Mouse (Mus musculus): ENCODE results near the gene Nme8. TPM values are rescaled to one million over a fixed set of nuclear protein-coding genes. Genes with fewer than 3 reads are reported as not detected.
A peak's percentile ranks its signal among the peaks of the same experiment; 100 is the strongest.

Gene Nme8
- total RNA-seq, 1 experiment = not detected

DNA sequence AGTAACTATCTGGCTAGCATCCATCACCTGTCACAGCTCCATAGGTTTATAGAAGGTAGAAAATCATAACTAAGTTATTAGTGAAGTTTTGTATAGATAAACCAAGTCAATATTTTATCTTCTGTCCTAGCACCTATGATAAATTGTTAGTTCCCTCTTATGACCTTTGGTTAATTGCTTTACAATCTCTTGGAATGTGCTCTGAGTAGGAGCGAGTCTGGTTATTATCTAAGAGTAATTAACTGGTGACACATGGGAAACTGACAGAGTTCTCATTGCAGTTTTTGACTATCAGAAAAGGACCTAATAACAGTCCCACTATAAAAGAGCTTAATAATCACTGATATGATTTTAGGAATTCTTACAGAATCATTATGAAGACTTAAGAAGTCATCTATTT, 54.1 kb downstream of the Nme8 start:
- Histone ChIP-seq H3K9ac (ENCODE audit: insufficient read depth, low read depth, low read length, poor library complexity, severe bottlenecking) (no peak overlapping the region), H3K4me1 (ENCODE audit: control insufficient read depth in 2 of 2, insufficient read depth in 2 of 2, low read length in 2 of 2, poor library complexity in 1 of 2) (no peaks in the 10 kb centered on the region), H3K9me3 (ENCODE audit: control insufficient read depth, insufficient read depth, low read depth, low read length) (no peaks in the 10 kb centered on the region), H3K27ac (ENCODE audit: insufficient read depth, low read depth, low read length, poor library complexity, severe bottlenecking) (no peak overlapping the region), H3K36me3 (ENCODE audit: control insufficient read depth, insufficient read depth, low read length, poor library complexity, severe bottlenecking) (no peaks in the 10 kb centered on the region), H3K4me3 (ENCODE audit: insufficient read depth in 1 of 2, low read depth in 1 of 2, low read length in 2 of 2, poor library complexity in 1 of 2, severe bottlenecking in 1 of 2) (no peak overlapping the region)
- in situ Hi-C loops (cut with MboI; ENCODE audit: low sequenced_read_pairs in 2 of 2, unreplicated experiment in 2 of 2) = loop anchor here (25.0 kb wide), 1 partner anchor 281 kb away; no protein-coding TSS in a partner anchor
- DNase-seq (ENCODE audit: low read depth, low spot score) = no peak
- TF ChIP-seq ZNF384 (IDR thresholded peaks at IDR 0.05; ENCODE audit: low read depth, low read length) (no peak), ZC3H11A (IDR thresholded peaks at IDR 0.05; ENCODE audit: borderline replicate concordance, low read depth, low read length) (no peak), CHD2 (IDR thresholded peaks at IDR 0.05; ENCODE audit: low read depth, low read length) (no peak), MAFK (IDR thresholded peaks at IDR 0.05; ENCODE audit: insufficient read depth, low read depth, low read length) (no peak), HCFC1 (IDR thresholded peaks at IDR 0.05; ENCODE audit: borderline replicate concordance, insufficient read depth, low read length) (no peak)

DNA sequence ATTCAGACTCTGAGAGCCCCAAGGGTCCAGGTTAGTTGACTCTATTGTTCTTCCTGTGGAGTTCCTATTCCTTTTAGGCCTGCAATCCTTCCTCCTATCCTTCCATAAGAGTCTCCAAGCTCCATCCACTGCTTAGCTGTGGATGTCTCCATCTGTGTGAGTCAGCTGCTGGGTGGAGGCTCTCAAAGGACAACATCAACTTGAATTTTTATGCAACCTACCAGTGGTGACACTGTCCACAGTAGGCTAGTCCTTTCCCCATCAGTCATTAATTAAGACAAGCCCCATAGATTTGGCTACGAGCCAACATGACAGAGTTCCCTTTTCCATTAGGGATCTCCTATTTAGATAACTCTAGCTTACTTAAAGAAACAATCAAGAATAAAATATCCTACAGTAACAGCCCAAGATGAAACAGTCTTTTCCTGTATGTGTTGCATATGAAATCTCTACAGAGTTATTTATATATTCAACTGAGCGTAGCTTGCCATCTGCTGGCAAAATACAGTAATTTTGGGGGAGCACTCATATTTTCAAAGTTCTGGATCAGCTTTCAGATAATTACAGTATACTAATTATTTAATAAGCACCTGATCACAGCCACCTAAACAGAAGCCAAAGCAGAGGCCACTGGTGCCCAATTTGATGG, 57.3 kb downstream of the Nme8 start:
- H3K4me1 ChIP-seq (ENCODE audit: control insufficient read depth in 2 of 2, insufficient read depth in 2 of 2, low read length in 2 of 2, poor library complexity in 1 of 2) = no peaks in the 10 kb centered on the region
- no peaks in the 10 kb centered on the region for H3K36me3 ChIP-seq (ENCODE audit: control insufficient read depth, insufficient read depth, low read length, poor library complexity, severe bottlenecking)
- H3K27ac ChIP-seq (ENCODE audit: insufficient read depth, low read depth, low read length, poor library complexity, severe bottlenecking) = no peak overlapping the region
- H3K9me3 ChIP-seq (ENCODE audit: control insufficient read depth, insufficient read depth, low read depth, low read length) = no peaks in the 10 kb centered on the region
- no peak overlapping the region for H3K9ac ChIP-seq (ENCODE audit: insufficient read depth, low read depth, low read length, poor library complexity, severe bottlenecking)
- in situ Hi-C loops (cut with MboI; ENCODE audit: low sequenced_read_pairs in 2 of 2, unreplicated experiment in 2 of 2) = loop anchor here (25.0 kb wide), 1 partner anchor 278 kb away; no protein-coding TSS in a partner anchor
- TF ChIP-seq CHD2 (IDR thresholded peaks at IDR 0.05; ENCODE audit: low read depth, low read length) (no peak), ZC3H11A (IDR thresholded peaks at IDR 0.05; ENCODE audit: borderline replicate concordance, low read depth, low read length) (0 out of 2 replicates have a peak, but pooled peaks have one; percentile 33), HCFC1 (IDR thresholded peaks at IDR 0.05; ENCODE audit: borderline replicate concordance, insufficient read depth, low read length) (no peak)
- no peak overlapping the region for H3K4me3 ChIP-seq (ENCODE audit: insufficient read depth in 1 of 2, low read depth in 1 of 2, low read length in 2 of 2, poor library complexity in 1 of 2, severe bottlenecking in 1 of 2)
- DNase-seq (ENCODE audit: low read depth, low spot score) = no peak

DNA sequence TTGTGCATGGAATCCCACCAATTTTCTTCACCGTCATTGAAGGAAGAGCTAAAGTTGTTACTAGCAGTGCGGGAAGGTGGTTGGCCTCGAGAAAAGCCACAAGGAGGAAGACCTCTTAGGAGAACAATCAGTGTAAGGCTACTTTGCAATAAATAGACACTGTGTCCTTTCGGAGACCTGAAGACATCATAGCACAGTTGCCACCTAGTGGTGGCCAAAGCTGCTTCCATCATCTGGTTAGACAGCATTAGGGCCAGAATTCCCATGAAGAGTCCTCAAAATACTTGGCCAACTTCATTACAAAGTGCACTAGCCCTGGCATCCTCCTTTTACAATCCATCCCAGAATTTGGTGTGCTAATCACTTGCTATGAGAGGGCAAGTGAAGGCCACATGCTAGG, 61.5 kb downstream of the Nme8 start:
- DNase-seq (ENCODE audit: low read depth, low spot score) = peak; percentile 40
- no peak overlapping the region for H3K27ac ChIP-seq (ENCODE audit: insufficient read depth, low read depth, low read length, poor library complexity, severe bottlenecking)
- H3K9ac ChIP-seq (ENCODE audit: insufficient read depth, low read depth, low read length, poor library complexity, severe bottlenecking) = no peak overlapping the region
- no peaks in the 10 kb centered on the region for H3K9me3 ChIP-seq (ENCODE audit: control insufficient read depth, insufficient read depth, low read depth, low read length)
- TF ChIP-seq ZNF384 (IDR thresholded peaks at IDR 0.05; ENCODE audit: low read depth, low read length) (no peak), ZC3H11A (IDR thresholded peaks at IDR 0.05; ENCODE audit: borderline replicate concordance, low read depth, low read length) (peak; percentile 81)
- H3K36me3 ChIP-seq (ENCODE audit: control insufficient read depth, insufficient read depth, low read length, poor library complexity, severe bottlenecking) = no peaks in the 10 kb centered on the region
- peaks cover 3 to 5% of the 10 kb centered on the region in 2 experiments; a peak in 2 of 4 replicates for H3K4me1 ChIP-seq (ENCODE audit: control insufficient read depth in 2 of 2, insufficient read depth in 2 of 2, low read length in 2 of 2, poor library complexity in 1 of 2)
- in situ Hi-C loops (cut with MboI; ENCODE audit: low sequenced_read_pairs in 2 of 2, unreplicated experiment in 2 of 2) = loop anchor here (25.0 kb wide), 1 partner anchor 274 kb away; no protein-coding TSS in a partner anchor
- no peak overlapping the region for H3K4me3 ChIP-seq (ENCODE audit: insufficient read depth in 1 of 2, low read depth in 1 of 2, low read length in 2 of 2, poor library complexity in 1 of 2, severe bottlenecking in 1 of 2)

DNA sequence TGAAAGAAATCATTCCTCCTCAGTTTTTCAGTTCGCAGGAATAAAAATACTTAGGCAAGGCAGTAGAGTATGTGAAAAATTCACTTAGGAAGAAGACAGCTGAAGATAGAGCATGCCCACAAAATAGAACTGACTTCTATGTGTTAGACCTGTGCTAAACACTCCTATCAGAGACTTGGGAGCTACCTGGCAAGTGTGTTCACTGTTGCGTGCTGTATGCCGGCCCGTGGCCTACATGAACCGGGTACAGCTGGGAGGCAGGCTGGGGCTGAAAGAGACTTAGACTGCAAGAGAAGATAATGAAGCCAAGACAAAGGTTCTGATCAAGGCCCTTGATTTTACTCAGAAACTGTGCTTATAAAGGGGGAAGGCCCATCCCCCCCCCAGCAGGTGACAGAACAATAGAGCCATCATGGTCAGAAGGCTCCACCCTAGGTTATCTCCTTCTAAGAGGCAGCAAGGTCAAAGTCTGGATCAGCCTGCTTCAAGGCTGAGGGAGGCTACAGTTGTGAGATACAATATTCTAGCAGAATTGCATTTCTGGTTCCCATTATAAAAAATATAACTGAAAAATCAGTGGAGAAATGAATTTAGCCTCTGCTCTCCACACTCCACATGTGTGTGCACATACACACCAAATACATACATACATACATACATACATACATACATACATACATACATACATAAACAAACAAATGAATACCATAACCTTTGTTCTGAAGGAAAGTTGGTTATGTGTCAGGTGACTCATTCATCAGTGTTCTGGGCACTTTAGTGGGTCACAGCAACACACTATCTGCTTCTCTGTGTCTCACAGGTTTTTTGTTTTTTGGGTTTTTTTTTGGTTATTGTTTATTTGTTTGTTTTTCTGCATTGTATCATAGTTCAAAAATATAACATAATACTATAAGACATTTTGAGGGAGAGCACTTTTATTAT, 66.6 kb downstream of the Nme8 start:
- DNase-seq (ENCODE audit: low read depth, low spot score) = peak; percentile 70
- Histone ChIP-seq H3K27ac (ENCODE audit: insufficient read depth, low read depth, low read length, poor library complexity, severe bottlenecking) (peak overlapping the region; percentile 15), H3K9ac (ENCODE audit: insufficient read depth, low read depth, low read length, poor library complexity, severe bottlenecking) (no peak overlapping the region), H3K9me3 (ENCODE audit: control insufficient read depth, insufficient read depth, low read depth, low read length) (no peaks in the 10 kb centered on the region), H3K36me3 (ENCODE audit: control insufficient read depth, insufficient read depth, low read length, poor library complexity, severe bottlenecking) (no peaks in the 10 kb centered on the region), H3K4me1 (ENCODE audit: control insufficient read depth in 2 of 2, insufficient read depth in 2 of 2, low read length in 2 of 2, poor library complexity in 1 of 2) (peaks cover 8 to 19% of the 10 kb centered on the region in 2 experiments), H3K4me3 (ENCODE audit: insufficient read depth in 1 of 2, low read depth in 1 of 2, low read length in 2 of 2, poor library complexity in 1 of 2, severe bottlenecking in 1 of 2) (0 out of 4 replicates have a peak overlapping the region, but pooled peaks of 1 of the 2 experiments have one; percentile 8)
- no peak for TF ChIP-seq ZNF384 (IDR thresholded peaks at IDR 0.05; ENCODE audit: low read depth, low read length)
- TF ChIP-seq CHD2 (IDR thresholded peaks at IDR 0.05; ENCODE audit: low read depth, low read length) = peak; percentile 54; the same call in 1 of the 2 replicates
- in situ Hi-C loops (cut with MboI; ENCODE audit: low sequenced_read_pairs in 2 of 2, unreplicated experiment in 2 of 2) = loop anchor here (25.0 kb wide), 1 partner anchor 269 kb away; no protein-coding TSS in a partner anchor
